Mouse (Mus musculus): ENCODE results near the gene Chst8. TPM values are rescaled to one million over a fixed set of nuclear protein-coding genes. Genes with fewer than 3 reads are reported as not detected.

Chst8 gene
- polyA plus RNA-seq (2012) = 1.0 TPM in 1 of 2 replicates, not detected in the other

GRCm38 (mm10) chr7:34812531-34813111, at the start of gene Chst8:
Chst8 (minus strand) TSS chr7:34812711.

GRCm38 (mm10) chr7:34656632-34657031, 155.9 kb downstream of the Chst8 start, which contains the start of gene Kctd15:
Kctd15 (minus strand) TSS chr7:34656732.

Other genes starting within 250 kb of the Chst8 start
- 0.41 and 0.44 TPM in 2 replicates for gene Kctd15, start 156.0 kb downstream of the Chst8 start, polyA plus RNA-seq (2012)
- gene Pepd, start 99.7 kb upstream of the Chst8 start, polyA plus RNA-seq (2012) = 15.3 and 16.1 TPM in 2 replicates
- gene Cebpg, start 243.9 kb upstream of the Chst8 start, polyA plus RNA-seq (2012) = 13.2 and 16.0 TPM in 2 replicates